Mouse (Mus musculus): ENCODE results near the gene Mmp11. TPM values are rescaled to one million over a fixed set of nuclear protein-coding genes. Genes with fewer than 3 reads are reported as not detected.

Gene Mmp11
- polyA plus RNA-seq, 1 experiment from 2014 or later = 8.7 TPM

GRCm38 (mm10) chr10:75882433-75883231, 53.7 kb downstream of the Mmp11 start:
- no peaks in the 10 kb centered on the region for H3K9me3 ChIP-seq (ENCODE audit: control insufficient read depth)
- ATAC-seq = no peak
- H3K27ac ChIP-seq (ENCODE audit: low read depth, low read length) = no peak overlapping the region
- TF ChIP-seq CTCF (IDR thresholded peaks at IDR 0.05; ENCODE audit: low read depth) = no peak
- H3K4me3 ChIP-seq (ENCODE audit: low read depth, low read length) = peak overlapping the region; percentile 21; the same call in 1 of the 2 replicates
- peak overlapping the region; percentile 62 for H3K4me2 ChIP-seq (replicated peaks; ENCODE audit: low read depth)
- H3K27me3 ChIP-seq (replicated peaks; ENCODE audit: control insufficient read depth, insufficient read depth, low read length) = no peaks in the 10 kb centered on the region
- H3K4me1 ChIP-seq (replicated peaks; ENCODE audit: control insufficient read depth, insufficient read depth, low read length) = no peaks in the 10 kb centered on the region
- H3K9ac ChIP-seq (ENCODE audit: low read depth, low read length) = no peak overlapping the region
- H3K36me3 ChIP-seq (ENCODE audit: control insufficient read depth, insufficient read depth) = no peaks in the 10 kb centered on the region
- WGBS = 12% methylated on average over 15 of the region's 15 CpGs

- H3K4me3 ChIP-seq (ENCODE audit: low read depth, low read length) = no peak overlapping the region
- no peak for TF ChIP-seq CTCF (IDR thresholded peaks at IDR 0.05; ENCODE audit: low read depth)
- WGBS = 18% methylated on average over 20 of the region's 20 CpGs
- no peaks in the 10 kb centered on the region for H3K9me3 ChIP-seq (ENCODE audit: control insufficient read depth)
- no peak overlapping the region for H3K27ac ChIP-seq (ENCODE audit: low read depth, low read length)
- 0 out of 2 replicates have a peak, but pooled peaks have one; percentile 35 for ATAC-seq
- no peaks in the 10 kb centered on the region for H3K36me3 ChIP-seq (ENCODE audit: control insufficient read depth, insufficient read depth)
- no peaks in the 10 kb centered on the region for H3K27me3 ChIP-seq (replicated peaks; ENCODE audit: control insufficient read depth, insufficient read depth, low read length)
- H3K4me2 ChIP-seq (replicated peaks; ENCODE audit: low read depth) = peak overlapping the region; percentile 62
- H3K9ac ChIP-seq (ENCODE audit: low read depth, low read length) = no peak overlapping the region
- no peaks in the 10 kb centered on the region for H3K4me1 ChIP-seq (replicated peaks; ENCODE audit: control insufficient read depth, insufficient read depth, low read length)
Measured at GRCm38 (mm10) chr10:75881578-75882432, 54.5 kb downstream of the Mmp11 start.

- Histone ChIP-seq H3K4me3 (ENCODE audit: low read depth, low read length) (no peak overlapping the region), H3K27me3 (replicated peaks; ENCODE audit: control insufficient read depth, insufficient read depth, low read length) (no peaks in the 10 kb centered on the region), H3K4me1 (replicated peaks; ENCODE audit: control insufficient read depth, insufficient read depth, low read length) (no peaks in the 10 kb centered on the region), H3K9ac (ENCODE audit: low read depth, low read length) (no peak overlapping the region), H3K4me2 (replicated peaks; ENCODE audit: low read depth) (no peak overlapping the region), H3K27ac (ENCODE audit: low read depth, low read length) (no peak overlapping the region), H3K9me3 (ENCODE audit: control insufficient read depth) (no peaks in the 10 kb centered on the region), H3K36me3 (ENCODE audit: control insufficient read depth, insufficient read depth) (no peaks in the 10 kb centered on the region)
- TF ChIP-seq CTCF (IDR thresholded peaks at IDR 0.05; ENCODE audit: low read depth) = no peak
- ATAC-seq = no peak
- WGBS = 52% methylated on average over 6 of the region's 6 CpGs
Measured at GRCm38 (mm10) chr10:75880771-75881577, 55.3 kb downstream of the Mmp11 start.

GRCm38 (mm10) chr10:75880351-75880750, 55.9 kb downstream of the Mmp11 start:
- ATAC-seq = no peak
- Histone ChIP-seq H3K9ac (ENCODE audit: low read depth, low read length) (no peak overlapping the region), H3K4me2 (replicated peaks; ENCODE audit: low read depth) (no peak overlapping the region), H3K9me3 (ENCODE audit: control insufficient read depth) (no peaks in the 10 kb centered on the region), H3K27ac (ENCODE audit: low read depth, low read length) (no peak overlapping the region), H3K4me3 (ENCODE audit: low read depth, low read length) (no peak overlapping the region), H3K4me1 (replicated peaks; ENCODE audit: control insufficient read depth, insufficient read depth, low read length) (no peaks in the 10 kb centered on the region), H3K27me3 (replicated peaks; ENCODE audit: control insufficient read depth, insufficient read depth, low read length) (no peaks in the 10 kb centered on the region), H3K36me3 (ENCODE audit: control insufficient read depth, insufficient read depth) (no peaks in the 10 kb centered on the region)
- TF ChIP-seq CTCF (IDR thresholded peaks at IDR 0.05; ENCODE audit: low read depth) = no peak
- 94% methylated on average over 10 of the region's 10 CpGs for WGBS

GRCm38 (mm10) chr10:75878836-75879235, 57.5 kb downstream of the Mmp11 start:
- 85% methylated on average over 3 of the region's 3 CpGs for WGBS
- no peaks in the 10 kb centered on the region for H3K27me3 ChIP-seq (replicated peaks; ENCODE audit: control insufficient read depth, insufficient read depth, low read length)

More at GRCm38 (mm10) chr10:75878836-75879235, 57.5 kb downstream of the Mmp11 start:
- Histone ChIP-seq H3K4me1 (replicated peaks; ENCODE audit: control insufficient read depth, insufficient read depth, low read length) (no peaks in the 10 kb centered on the region), H3K9me3 (ENCODE audit: control insufficient read depth) (no peaks in the 10 kb centered on the region), H3K36me3 (ENCODE audit: control insufficient read depth, insufficient read depth) (no peaks in the 10 kb centered on the region), H3K9ac (ENCODE audit: low read depth, low read length) (no peak overlapping the region), H3K4me3 (ENCODE audit: low read depth, low read length) (no peak overlapping the region), H3K27ac (ENCODE audit: low read depth, low read length) (no peak overlapping the region), H3K4me2 (replicated peaks; ENCODE audit: low read depth) (no peak overlapping the region)
- ATAC-seq = no peak
- no peak for TF ChIP-seq CTCF (IDR thresholded peaks at IDR 0.05; ENCODE audit: low read depth)
